Mouse (Mus musculus): ENCODE measurements at regions not wholly inside any gene's neighbourhood (a gene's known extent, or its start where the extent isn't known, plus 50 kb on each side); places are given as distances from the start of the nearest gene placed in this dataset.

DNA sequence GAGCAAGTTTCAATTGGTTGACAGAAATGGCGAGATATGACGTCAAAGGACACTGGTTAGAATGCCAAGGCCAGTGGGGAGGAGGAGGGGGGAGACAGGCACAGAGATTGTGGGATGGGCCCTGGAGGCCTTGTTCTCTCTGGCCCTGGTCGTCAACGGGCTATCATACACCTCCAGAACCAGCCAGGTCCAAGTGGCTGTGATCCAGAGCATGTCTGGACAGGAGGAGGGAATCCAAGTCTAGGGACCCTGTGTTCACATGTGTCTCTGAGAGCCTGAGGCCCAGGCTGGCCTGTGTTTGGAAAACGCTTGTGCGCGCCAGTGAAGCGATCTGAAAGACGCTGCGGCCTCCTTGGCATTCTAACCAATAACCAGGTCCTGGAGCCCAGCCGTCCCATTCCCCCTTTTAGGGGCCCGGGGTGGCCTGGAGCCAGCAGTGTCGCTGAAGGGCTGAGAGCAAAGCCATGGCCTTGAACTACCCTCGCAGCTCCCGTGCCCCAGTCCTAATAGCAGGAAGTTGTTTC is 65.1 kb upstream of the Ppara start:
- peaks cover 85% of the 10 kb centered on the region for H3K27me3 ChIP-seq
- H3K9ac ChIP-seq, result no peak overlapping the region
- H3K36me3 ChIP-seq (replicated peaks), result no peaks in the 10 kb centered on the region
- peak overlapping the region; percentile 58 for H3K4me2 ChIP-seq
- WGBS (ENCODE audit: insufficient replicate concordance), result 34% methylated on average over 15 of the region's 15 CpGs
- no peak for ATAC-seq (ENCODE audit: insufficient read depth)
- no peaks in the 10 kb centered on the region for H3K9me3 ChIP-seq (replicated peaks)
- H3K27ac ChIP-seq (replicated peaks), result 0 out of 2 replicates have a peak overlapping the region, but pooled peaks have one; percentile 41
- no peaks in the 10 kb centered on the region for H3K4me1 ChIP-seq (replicated peaks)
- peak overlapping the region; percentile 49 for H3K4me3 ChIP-seq (replicated peaks)

DNA sequence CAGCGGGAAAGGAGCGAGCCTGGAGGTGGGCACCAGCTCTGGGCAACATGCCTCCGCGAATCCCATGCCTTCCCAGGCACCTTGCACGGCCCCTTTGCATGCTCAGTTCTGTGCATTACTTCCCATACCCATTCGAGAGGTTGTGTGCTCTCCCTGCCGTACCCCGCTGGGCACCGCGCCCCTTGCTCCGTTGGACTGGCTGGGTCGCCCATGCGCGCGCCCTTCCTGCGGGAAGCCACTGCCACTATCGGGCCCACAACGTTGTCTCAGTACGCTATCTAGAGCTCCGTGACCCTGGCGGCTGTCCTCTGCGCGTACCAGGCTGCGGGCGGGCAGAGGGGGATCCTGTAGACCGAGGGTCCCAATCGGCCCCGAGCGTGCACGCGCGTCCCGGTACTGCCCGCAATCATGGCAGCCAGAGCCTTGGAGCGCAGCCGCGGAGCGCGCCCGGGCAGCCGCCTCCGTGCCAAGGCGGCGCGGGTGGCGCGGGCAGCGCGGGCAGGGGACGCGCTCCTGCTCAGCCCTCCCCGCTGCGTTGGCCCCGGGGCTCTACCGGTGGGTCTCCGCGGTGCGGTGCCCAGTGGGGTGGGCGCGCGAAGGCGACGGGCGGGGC is 64.5 kb upstream of the Ppara start:
- peak overlapping the region; percentile 58 for H3K4me2 ChIP-seq
- H3K27me3 ChIP-seq, result peaks cover 87% of the 10 kb centered on the region
- H3K9ac ChIP-seq, result no peak overlapping the region
- peak overlapping the region; percentile 49 for H3K4me3 ChIP-seq (replicated peaks)
- no peaks in the 10 kb centered on the region for H3K4me1 ChIP-seq (replicated peaks)
- no peak for ATAC-seq (ENCODE audit: insufficient read depth)
- WGBS (ENCODE audit: insufficient replicate concordance), result 2% methylated on average over 64 of the region's 64 CpGs
- H3K27ac ChIP-seq (replicated peaks), result peak overlapping the region; percentile 41
- no peaks in the 10 kb centered on the region for H3K36me3 ChIP-seq (replicated peaks)
- H3K9me3 ChIP-seq (replicated peaks), result no peaks in the 10 kb centered on the region

DNA sequence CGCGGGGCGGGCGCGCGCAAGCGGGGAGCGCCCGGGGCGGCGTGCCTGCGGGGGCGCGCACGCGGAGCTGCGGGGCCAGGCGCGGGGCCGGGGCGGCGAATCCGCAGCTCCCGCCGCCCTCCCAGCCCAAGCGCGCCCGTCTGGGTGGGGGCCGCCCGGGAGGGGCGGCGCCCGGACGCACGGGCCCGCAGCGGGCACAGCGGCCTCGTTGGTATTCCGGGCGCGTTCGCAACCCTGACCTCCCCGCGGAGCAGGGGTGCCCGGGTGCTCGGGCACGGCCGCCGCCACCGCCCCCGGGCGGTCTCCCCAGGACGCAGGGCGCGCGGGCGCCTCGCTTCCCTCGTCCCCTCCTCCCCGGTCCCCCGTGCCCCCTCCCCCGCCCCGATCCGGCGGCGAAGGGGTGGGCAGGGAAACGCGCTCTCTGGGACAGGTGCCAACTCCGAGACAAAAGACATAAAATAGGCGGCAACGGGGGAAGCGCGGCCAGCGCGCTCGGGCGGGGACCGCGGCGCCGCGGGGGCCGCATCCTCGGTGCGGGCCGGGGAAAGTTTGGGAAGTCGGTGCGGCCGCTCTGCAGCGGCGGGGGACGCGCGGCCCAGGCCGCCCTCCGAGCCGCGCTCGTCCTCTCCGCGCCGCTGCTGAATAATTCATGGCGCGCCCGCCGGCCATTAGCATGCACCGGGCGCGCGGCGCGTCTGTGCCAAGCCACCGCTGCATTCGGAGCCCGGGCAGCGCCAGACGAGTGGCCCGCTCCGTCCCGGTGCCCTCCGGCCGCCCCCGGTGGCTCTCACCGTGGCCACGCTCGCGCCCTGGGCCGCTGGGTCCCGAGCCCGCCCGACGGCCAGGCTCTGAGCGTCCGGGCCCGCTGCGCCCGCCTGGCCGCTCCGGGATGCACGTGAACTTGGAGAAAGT is 63.7 kb upstream of the Ppara start:
- Histone ChIP-seq H3K27me3 (peaks cover 83% of the 10 kb centered on the region), H3K36me3 (replicated peaks) (no peaks in the 10 kb centered on the region), H3K9me3 (replicated peaks) (no peaks in the 10 kb centered on the region), H3K4me1 (replicated peaks) (no peaks in the 10 kb centered on the region), H3K27ac (replicated peaks) (0 out of 2 replicates have a peak overlapping the region, but pooled peaks have one; percentile 29), H3K4me3 (replicated peaks) (peak overlapping the region; percentile 49), H3K9ac (0 out of 2 replicates have a peak overlapping the region, but pooled peaks have one; percentile 2), H3K4me2 (peak overlapping the region; percentile 58)
- 2% methylated on average over 136 of the region's 141 CpGs for whole genome bisulfite sequencing (ENCODE audit: insufficient replicate concordance)
- no peak for ATAC-seq (ENCODE audit: insufficient read depth)

DNA sequence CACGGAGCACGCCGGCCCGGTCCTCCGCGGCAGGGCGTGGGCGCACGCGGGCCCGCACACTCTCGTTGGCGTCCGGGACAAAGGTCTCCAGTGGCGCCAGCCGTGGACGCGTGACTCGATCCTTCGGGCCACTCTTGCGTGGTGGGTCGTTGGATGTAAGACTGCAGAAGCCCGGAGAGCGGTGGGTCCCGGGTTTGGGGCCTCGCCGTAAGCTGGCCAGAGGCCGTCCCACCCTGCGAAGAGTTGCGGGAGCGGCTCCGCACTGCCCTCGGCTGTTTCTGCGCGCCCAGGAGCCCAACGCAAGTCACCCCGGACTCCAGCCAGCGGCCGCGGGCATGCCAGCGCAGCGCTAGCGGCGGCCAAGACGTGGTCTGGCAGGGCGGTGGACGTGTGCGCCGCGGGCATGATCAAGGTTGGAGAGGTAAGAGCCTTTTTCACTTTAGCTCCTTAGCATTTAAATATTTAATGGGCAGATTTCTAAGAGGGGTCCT is 63.0 kb upstream of the Ppara start:
- peak overlapping the region; percentile 49 for H3K4me3 ChIP-seq (replicated peaks)
- no peaks in the 10 kb centered on the region for H3K9me3 ChIP-seq (replicated peaks)
- no peak for ATAC-seq (ENCODE audit: insufficient read depth)
- H3K4me1 ChIP-seq (replicated peaks), result no peaks in the 10 kb centered on the region
- no peaks in the 10 kb centered on the region for H3K36me3 ChIP-seq (replicated peaks)
- 0 out of 2 replicates have a peak overlapping the region, but pooled peaks have one; percentile 2 for H3K9ac ChIP-seq
- H3K27me3 ChIP-seq, result peaks cover 84% of the 10 kb centered on the region
- WGBS (ENCODE audit: insufficient replicate concordance), result 4% methylated on average over 50 of the region's 50 CpGs
- no peak overlapping the region for H3K27ac ChIP-seq (replicated peaks)
- H3K4me2 ChIP-seq, result peak overlapping the region; percentile 58

DNA sequence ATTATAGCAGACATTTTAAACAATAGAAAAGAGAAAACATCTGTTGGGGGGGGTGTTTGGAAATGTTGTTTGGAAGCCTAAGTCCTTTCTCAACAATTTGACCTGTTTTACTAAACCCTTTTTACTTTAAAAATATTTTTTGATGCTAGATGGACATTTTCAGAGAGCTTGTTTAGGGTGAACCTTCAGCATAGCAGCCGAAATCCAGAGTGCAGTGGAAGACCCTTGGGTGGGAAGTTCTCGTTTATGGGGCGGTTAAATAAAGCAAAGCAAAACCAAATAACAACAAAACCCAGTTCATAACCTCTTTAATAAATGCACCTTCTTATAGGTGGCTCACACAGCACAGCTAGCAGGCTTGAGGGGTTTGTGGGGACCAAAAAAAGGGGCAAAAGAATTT is 62.4 kb upstream of the Ppara start:
- H3K4me1 ChIP-seq (replicated peaks), result no peaks in the 10 kb centered on the region
- H3K27me3 ChIP-seq, result peaks cover 87% of the 10 kb centered on the region
- H3K9me3 ChIP-seq (replicated peaks), result no peaks in the 10 kb centered on the region
- H3K4me2 ChIP-seq, result no peak overlapping the region
- peak overlapping the region; percentile 49; the same call in 1 of the 2 replicates for H3K4me3 ChIP-seq (replicated peaks)
- H3K36me3 ChIP-seq (replicated peaks), result no peaks in the 10 kb centered on the region
- ATAC-seq (ENCODE audit: insufficient read depth), result no peak
- no peak overlapping the region for H3K9ac ChIP-seq
- H3K27ac ChIP-seq (replicated peaks), result no peak overlapping the region
- WGBS (ENCODE audit: insufficient replicate concordance), result 53% methylated on average over 3 of the region's 3 CpGs

DNA sequence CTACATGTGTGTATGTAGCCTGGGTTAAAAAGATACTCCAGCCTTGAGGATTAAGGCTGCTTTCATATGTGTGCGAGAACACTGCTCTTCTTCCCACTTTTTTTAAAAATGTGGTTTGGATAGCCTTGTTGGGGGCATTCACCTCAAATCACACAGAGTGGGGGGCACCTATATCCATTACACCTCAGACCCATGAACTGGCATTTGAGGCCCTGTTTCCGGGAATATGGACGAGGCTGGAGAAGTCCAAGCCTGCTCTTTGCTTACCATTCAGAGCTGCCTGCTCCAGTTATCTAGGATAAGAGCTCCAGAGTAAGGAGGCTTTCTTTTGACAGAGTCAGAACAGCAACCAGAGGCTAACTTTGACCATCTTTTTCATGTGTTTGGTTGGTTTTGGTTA is 61.9 kb upstream of the Ppara start:
- Histone ChIP-seq H3K36me3 (replicated peaks) (no peaks in the 10 kb centered on the region), H3K9ac (no peak overlapping the region), H3K4me3 (replicated peaks) (no peak overlapping the region), H3K27ac (replicated peaks) (no peak overlapping the region), H3K4me1 (replicated peaks) (no peaks in the 10 kb centered on the region), H3K4me2 (no peak overlapping the region), H3K9me3 (replicated peaks) (no peaks in the 10 kb centered on the region), H3K27me3 (peaks cover 82% of the 10 kb centered on the region)
- ATAC-seq (ENCODE audit: insufficient read depth), result no peak
- 56% methylated on average over 3 of the region's 3 CpGs for WGBS (ENCODE audit: insufficient replicate concordance)

DNA sequence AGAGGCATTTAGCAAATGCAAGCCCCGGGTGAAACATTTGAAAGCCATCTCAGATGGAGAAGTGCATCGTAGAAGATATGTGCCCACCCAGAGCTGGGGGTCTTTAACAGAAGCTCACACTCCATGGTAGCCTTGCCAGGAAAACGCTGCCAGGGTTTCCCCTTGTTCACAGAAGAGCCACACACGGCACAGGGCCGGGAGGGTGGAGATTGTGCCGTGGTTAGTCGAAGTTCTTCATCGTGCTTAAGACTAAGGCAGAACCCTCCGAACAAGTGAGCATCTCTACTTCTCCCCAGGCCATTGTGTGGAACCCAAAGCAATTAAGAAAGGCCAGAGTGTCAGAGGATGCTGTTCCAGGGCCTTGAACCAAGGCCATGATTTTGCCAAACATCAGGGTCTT is 61.3 kb upstream of the Ppara start:
- ATAC-seq (ENCODE audit: insufficient read depth), result no peak
- peaks cover 78% of the 10 kb centered on the region for H3K27me3 ChIP-seq
- WGBS (ENCODE audit: insufficient replicate concordance), result 70% methylated on average over 9 of the region's 9 CpGs
- H3K4me3 ChIP-seq (replicated peaks), result no peak overlapping the region
- H3K9ac ChIP-seq, result no peak overlapping the region
- H3K9me3 ChIP-seq (replicated peaks), result no peaks in the 10 kb centered on the region
- H3K36me3 ChIP-seq (replicated peaks), result no peaks in the 10 kb centered on the region
- no peak overlapping the region for H3K4me2 ChIP-seq
- no peak overlapping the region for H3K27ac ChIP-seq (replicated peaks)
- no peaks in the 10 kb centered on the region for H3K4me1 ChIP-seq (replicated peaks)

DNA sequence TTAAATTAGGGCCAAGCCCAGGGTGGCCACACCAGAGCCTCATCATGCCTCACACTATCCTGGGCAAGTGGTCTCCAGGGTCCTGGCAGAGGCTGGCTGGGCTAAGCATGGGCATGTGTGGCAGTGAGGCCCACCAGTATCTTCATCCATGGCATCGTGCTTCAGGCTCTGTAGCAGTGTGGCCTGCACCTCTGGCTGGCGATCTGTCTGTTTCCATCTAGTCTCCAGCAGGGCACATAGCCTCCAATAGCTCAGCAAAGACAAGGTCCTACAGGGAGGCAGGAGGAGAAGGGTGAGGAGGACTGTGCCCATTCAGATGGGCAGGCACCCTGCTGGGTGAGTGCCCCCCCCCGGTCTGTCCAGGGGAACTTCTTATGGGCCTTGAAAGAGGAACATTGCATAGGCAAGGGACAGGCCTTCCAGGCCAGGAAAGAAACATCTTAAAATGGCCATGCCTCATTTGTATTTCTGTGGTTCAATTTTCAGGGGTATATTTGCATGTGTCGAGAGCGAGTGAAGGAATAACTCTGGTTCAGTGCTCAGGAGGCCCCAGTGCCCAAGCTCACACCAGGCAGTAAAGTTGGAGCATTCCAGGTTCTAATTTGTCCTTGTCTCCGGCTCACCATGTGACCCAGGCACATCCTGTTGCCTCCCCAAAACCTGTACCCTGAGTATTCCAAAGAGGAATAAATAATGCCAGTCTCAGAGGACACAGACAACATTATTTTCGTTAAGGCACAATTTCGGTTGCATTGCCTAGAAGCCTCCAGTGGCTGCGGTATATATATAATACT is 60.4 kb upstream of the Ppara start:
- H3K4me1 ChIP-seq (replicated peaks), result no peaks in the 10 kb centered on the region
- H3K36me3 ChIP-seq (replicated peaks), result no peaks in the 10 kb centered on the region
- 68% methylated on average over 9 of the region's 9 CpGs for WGBS (ENCODE audit: insufficient replicate concordance)
- ATAC-seq (ENCODE audit: insufficient read depth), result no peak
- no peak overlapping the region for H3K4me2 ChIP-seq
- H3K4me3 ChIP-seq (replicated peaks), result no peak overlapping the region
- H3K9ac ChIP-seq, result no peak overlapping the region
- H3K9me3 ChIP-seq (replicated peaks), result no peaks in the 10 kb centered on the region
- H3K27me3 ChIP-seq, result peaks cover 74% of the 10 kb centered on the region
- H3K27ac ChIP-seq (replicated peaks), result no peak overlapping the region

DNA sequence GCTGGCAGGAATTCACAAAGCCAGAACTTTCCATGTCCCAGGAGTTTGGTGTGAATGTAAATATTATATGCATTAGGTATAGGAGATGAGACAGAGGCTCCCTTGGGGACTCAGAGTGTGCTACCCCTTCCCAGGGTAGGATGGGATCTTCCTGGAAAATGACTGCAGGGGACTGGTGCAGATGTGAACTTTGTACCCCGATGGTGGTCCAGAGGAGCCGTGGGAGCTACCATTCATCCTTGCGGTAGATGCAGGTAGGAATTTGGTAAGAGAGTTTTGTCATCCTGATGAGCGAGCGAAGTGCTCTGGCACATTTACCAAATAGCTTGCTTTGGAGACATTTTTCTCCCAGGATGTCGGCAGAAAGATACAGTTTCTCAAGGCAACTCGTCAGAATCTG is 59.7 kb upstream of the Ppara start:
- Histone ChIP-seq H3K9ac (no peak overlapping the region), H3K4me3 (replicated peaks) (no peak overlapping the region), H3K4me2 (no peak overlapping the region), H3K9me3 (replicated peaks) (no peaks in the 10 kb centered on the region), H3K27me3 (peaks cover 67% of the 10 kb centered on the region), H3K4me1 (replicated peaks) (no peaks in the 10 kb centered on the region), H3K36me3 (replicated peaks) (no peaks in the 10 kb centered on the region), H3K27ac (replicated peaks) (no peak overlapping the region)
- ATAC-seq (ENCODE audit: insufficient read depth), result no peak
- WGBS (ENCODE audit: insufficient replicate concordance), result 68% methylated on average over 7 of the region's 7 CpGs

DNA sequence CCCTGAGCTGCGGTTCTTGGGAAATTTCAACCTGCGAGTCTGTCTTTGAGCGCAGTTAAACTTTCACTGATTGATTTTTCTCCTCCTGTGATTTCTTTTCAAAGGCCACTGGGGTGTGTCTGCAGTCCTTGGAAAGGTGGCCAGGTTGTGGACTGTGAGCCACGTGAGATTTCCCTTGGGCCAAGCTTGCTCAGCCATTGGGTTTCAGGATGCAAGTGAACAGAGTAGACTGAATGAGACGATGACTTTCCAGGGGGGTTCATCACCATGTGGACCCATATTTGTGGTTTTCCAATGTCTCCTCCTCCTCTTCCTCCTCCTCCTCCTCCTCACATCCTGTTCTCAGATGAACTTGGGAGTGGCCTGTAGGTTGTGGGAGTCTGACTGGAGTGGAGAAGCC is 59.0 kb upstream of the Ppara start:
- no peaks in the 10 kb centered on the region for H3K4me1 ChIP-seq (replicated peaks)
- H3K27ac ChIP-seq (replicated peaks), result no peak overlapping the region
- H3K9me3 ChIP-seq (replicated peaks), result no peaks in the 10 kb centered on the region
- H3K4me3 ChIP-seq (replicated peaks), result no peak overlapping the region
- WGBS (ENCODE audit: insufficient replicate concordance), result 62% methylated on average over 5 of the region's 5 CpGs
- no peaks in the 10 kb centered on the region for H3K36me3 ChIP-seq (replicated peaks)
- ATAC-seq (ENCODE audit: insufficient read depth), result no peak
- H3K9ac ChIP-seq, result no peak overlapping the region
- H3K27me3 ChIP-seq, result peaks cover 61% of the 10 kb centered on the region
- no peak overlapping the region for H3K4me2 ChIP-seq
